Mouse (Mus musculus): ENCODE measurements around the gene Sept5.

DNA sequence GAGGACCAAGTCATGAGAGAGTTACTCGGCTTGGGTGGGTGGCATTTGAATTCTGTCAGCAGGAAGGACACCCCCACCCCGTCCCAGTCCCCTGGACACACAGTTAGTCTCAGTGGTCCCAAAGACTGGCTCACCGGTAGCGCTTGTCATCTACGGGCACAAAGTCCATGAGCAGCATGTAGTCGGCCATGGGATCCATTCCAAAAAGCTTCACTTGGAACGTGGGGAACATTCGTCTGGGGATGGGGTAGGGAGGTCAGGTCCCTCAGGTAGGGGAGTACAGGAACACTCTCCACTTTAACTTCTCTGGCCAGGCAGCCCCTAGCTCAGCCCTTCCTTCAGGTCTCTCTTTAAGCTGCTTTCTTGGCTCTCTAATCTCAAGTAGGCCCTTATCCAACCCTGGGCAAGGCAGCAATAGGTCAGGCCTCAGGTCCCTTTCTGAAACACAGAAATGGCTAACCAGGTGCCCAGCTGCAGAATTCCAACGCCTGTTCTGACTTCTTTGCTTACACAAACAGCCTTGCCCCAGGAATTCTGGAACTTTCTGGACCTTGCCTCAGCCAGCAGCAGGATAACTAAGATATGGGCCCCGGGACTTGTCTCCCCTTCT is 44.7 kb downstream of the Sept5 start:
- no peak for TF ChIP-seq POLR2A (IDR thresholded peaks at IDR 0.05; ENCODE audit: extremely low read depth, insufficient read depth, low read length)
- TF ChIP-seq CTCF (IDR thresholded peaks at IDR 0.05; ENCODE audit: extremely low read depth, insufficient read depth, low read length): no peak

Measured in cortical plate, adult 2 months (tissue).